17 mouse cellular contexts compared by ENCODE assay signal in genomic region chr6:146984569-146984968, GRCm38 (mm10). TPM values are rescaled to one million over a fixed set of nuclear protein-coding genes. Genes with fewer than 3 reads are reported as not detected.
DNase-seq lines count a peak whose midpoint lies in the region; ATAC-seq and TF ChIP-seq lines count a peak whose summit lies in the region.
"Had no signal": no experiment of that assay in that cellular context is flagged by ENCODE, and none has a peak within 500 bp of the region (broad histone marks: within the 10 kb centered on the region; RNA-seq: fewer than 3 reads in every experiment).

No protein-coding gene starts in this region.

- no peak overlapping the region for H3K27ac ChIP-seq in intestine, embryonic 15.5 days
- no peak overlapping the region for H3K27ac ChIP-seq in intestine, postnatal 0 days (ENCODE audit: low read depth, low read length)
- H3K27ac ChIP-seq in lung, embryonic 14.5 days (ENCODE audit: low read depth) = no peak overlapping the region
- 0 out of 2 replicates have a peak overlapping the region, but pooled peaks have one; percentile 1 for H3K27ac ChIP-seq in limb, embryonic 15.5 days
- H3K27ac ChIP-seq: embryonic facial prominence, embryonic 12.5 days; forebrain, embryonic 15.5 days; hindbrain, embryonic 15.5 days had no signal

- no peak overlapping the region for H3K4me2 ChIP-seq in intestine, embryonic 15.5 days (replicated peaks)
- H3K4me2 ChIP-seq in intestine, postnatal 0 days (replicated peaks; ENCODE audit: low read depth) = no peak overlapping the region
- H3K4me2 ChIP-seq in lung, embryonic 14.5 days = no peak overlapping the region
- no peak overlapping the region for H3K4me2 ChIP-seq in limb, embryonic 15.5 days
- H3K4me2 ChIP-seq: embryonic facial prominence, embryonic 12.5 days; forebrain, embryonic 15.5 days; hindbrain, embryonic 15.5 days had no signal

- H3K4me3 ChIP-seq in intestine, embryonic 15.5 days (replicated peaks) = no peak overlapping the region
- no peak overlapping the region for H3K4me3 ChIP-seq in intestine, postnatal 0 days (ENCODE audit: low read depth, low read length)
- H3K4me3 ChIP-seq in lung, embryonic 14.5 days (ENCODE audit: low read depth, low read length) = no peak overlapping the region
- no peak overlapping the region for H3K4me3 ChIP-seq in limb, embryonic 15.5 days
- H3K4me3 ChIP-seq: embryonic facial prominence, embryonic 12.5 days; forebrain, embryonic 15.5 days; hindbrain, embryonic 15.5 days; myocyte had no signal

- no peak overlapping the region for H3K9ac ChIP-seq in intestine, embryonic 15.5 days
- no peak overlapping the region for H3K9ac ChIP-seq in intestine, postnatal 0 days (ENCODE audit: low read depth, low read length)
- H3K9ac ChIP-seq in lung, embryonic 14.5 days = no peak overlapping the region
- H3K9ac ChIP-seq in limb, embryonic 15.5 days = no peak overlapping the region
- H3K9ac ChIP-seq: embryonic facial prominence, embryonic 12.5 days; forebrain, embryonic 15.5 days; hindbrain, embryonic 15.5 days had no signal

- H3K9me3 ChIP-seq in intestine, embryonic 15.5 days = no peaks in the 10 kb centered on the region
- H3K9me3 ChIP-seq in intestine, postnatal 0 days (ENCODE audit: control insufficient read depth) = no peaks in the 10 kb centered on the region
- H3K9me3 ChIP-seq in lung, embryonic 14.5 days (ENCODE audit: low read depth, low read length) = no peaks in the 10 kb centered on the region
- H3K9me3 ChIP-seq in limb, embryonic 15.5 days = no peaks in the 10 kb centered on the region
- H3K9me3 ChIP-seq: embryonic facial prominence, embryonic 12.5 days; forebrain, embryonic 15.5 days; hindbrain, embryonic 15.5 days had no signal

- WGBS in intestine, embryonic 15.5 days = 66% methylated on average over 3 of the region's 3 CpGs
- 57% methylated on average over 3 of the region's 3 CpGs for WGBS in intestine, postnatal 0 days
- WGBS in lung, embryonic 14.5 days = 72% methylated on average over 3 of the region's 3 CpGs
- 53% methylated on average over 3 of the region's 3 CpGs for WGBS in limb, embryonic 15.5 days

- no peaks in the 10 kb centered on the region for H3K36me3 ChIP-seq in intestine, embryonic 15.5 days
- peaks cover 25% of the 10 kb centered on the region; the same call in 1 of the 2 replicates for H3K36me3 ChIP-seq in intestine, postnatal 0 days (ENCODE audit: control insufficient read depth, insufficient read depth)
- 0 out of 2 replicates have a peak, but pooled peaks cover 4% of the 10 kb centered on the region for H3K36me3 ChIP-seq in lung, embryonic 14.5 days (ENCODE audit: insufficient read depth)
- H3K36me3 ChIP-seq in limb, embryonic 15.5 days = no peaks in the 10 kb centered on the region; the same call in 1 of the 2 replicates
- H3K36me3 ChIP-seq: embryonic facial prominence, embryonic 12.5 days; forebrain, embryonic 15.5 days; hindbrain, embryonic 15.5 days had no signal

- peak; percentile 33 for DNase-seq in embryo, embryonic 11 days
- DNase-seq in embryo, embryonic 9.5 days (ENCODE audit: extremely low spot score) = no peak
- peak; percentile 36 for DNase-seq in lung, embryonic 14.5 days
- no peak for DNase-seq in lung, postnatal 36 days
- no peak for DNase-seq in adrenal gland, adult (ENCODE audit: inconsistent age in 2 of 2, low spot score in 1 of 2)
- DNase-seq: cerebellum, adult 11-12 months; gastrocnemius, postnatal 36 days; kidney, adult 9 months; lung, adult 18-20 months had no signal

- 0 out of 2 replicates have a peak, but pooled peaks have one; percentile 18 for ATAC-seq in intestine, embryonic 15.5 days
- no peak for ATAC-seq in intestine, postnatal 0 days
- no peak for ATAC-seq in lung, embryonic 14.5 days (ENCODE audit: insufficient read depth)
- no peak for ATAC-seq in limb, embryonic 15.5 days (ENCODE audit: insufficient number of reproducible peaks, low FRiP score, low TSS enrichment, low read depth)
- ATAC-seq: forebrain, embryonic 15.5 days had no signal

- peaks cover 6% of the 10 kb centered on the region for H3K4me1 ChIP-seq in intestine, embryonic 15.5 days (replicated peaks)
- H3K4me1 ChIP-seq in intestine, postnatal 0 days (replicated peaks; ENCODE audit: control insufficient read depth, insufficient read depth, low read length) = no peaks in the 10 kb centered on the region
- H3K4me1 ChIP-seq in lung, embryonic 14.5 days (ENCODE audit: insufficient read depth) = no peaks in the 10 kb centered on the region
- H3K4me1 ChIP-seq in limb, embryonic 15.5 days = peaks cover 11% of the 10 kb centered on the region
- H3K4me1 ChIP-seq: embryonic facial prominence, embryonic 12.5 days; hindbrain, embryonic 15.5 days had no signal

- no peak for TF ChIP-seq CTCF in intestine, postnatal 0 days (IDR thresholded peaks at IDR 0.05; ENCODE audit: low read depth)
- TF ChIP-seq CTCF in lung, embryonic 14.5 days (IDR thresholded peaks at IDR 0.05; ENCODE audit: low read depth) = no peak

- no peaks in the 10 kb centered on the region for H3K27me3 ChIP-seq in intestine, embryonic 15.5 days (replicated peaks)
- no peaks in the 10 kb centered on the region for H3K27me3 ChIP-seq in intestine, postnatal 0 days (replicated peaks; ENCODE audit: control insufficient read depth, insufficient read depth, low read length)
- no peaks in the 10 kb centered on the region for H3K27me3 ChIP-seq in lung, embryonic 14.5 days (ENCODE audit: insufficient read depth, low read length)
- H3K27me3 ChIP-seq in limb, embryonic 15.5 days = no peaks in the 10 kb centered on the region
- H3K27me3 ChIP-seq: embryonic facial prominence, embryonic 12.5 days; forebrain, embryonic 15.5 days; hindbrain, embryonic 15.5 days had no signal

RNA-seq across cellular contexts. Expression of gene 1700034J05Rik, which starts 30.3 kb away (rescaled TPM):
- polyA plus RNA-seq in intestine, embryonic 15.5 days (2015; fragmentation: Nextera tagmentation; extraction: Ambion mirVana) = 0.10 and 0.21 TPM in 2 replicates
- polyA plus RNA-seq in intestine, postnatal 0 days (2015; fragmentation: Nextera tagmentation; extraction: Ambion mirVana) = 0.24 TPM in 1 of 2 replicates, not detected in the other
- polyA plus RNA-seq in lung, embryonic 14.5 days (2014; fragmentation: Nextera tagmentation; extraction: Ambion mirVana) = 0.21 and 0.39 TPM in 2 replicates
- 0.13 and 0.16 TPM in 2 replicates for polyA plus RNA-seq in limb, embryonic 15.5 days (2015; fragmentation: Nextera tagmentation; extraction: Ambion mirVana)
- polyA plus RNA-seq: forebrain, embryonic 15.5 days; thymus, postnatal 0 days had no signal

RNA-seq across cellular contexts. Expression of gene Rep15, which starts 47.8 kb away (rescaled TPM):
- polyA plus RNA-seq in intestine, embryonic 15.5 days (2015; fragmentation: Nextera tagmentation; extraction: Ambion mirVana) = 5.7 and 6.7 TPM in 2 replicates
- 10.4 and 11.7 TPM in 2 replicates for polyA plus RNA-seq in intestine, postnatal 0 days (2015; fragmentation: Nextera tagmentation; extraction: Ambion mirVana)
- polyA plus RNA-seq in lung, embryonic 14.5 days (2014; fragmentation: Nextera tagmentation; extraction: Ambion mirVana) = 1.1 TPM in 2 replicates
- polyA plus RNA-seq in limb, embryonic 15.5 days (2015; fragmentation: Nextera tagmentation; extraction: Ambion mirVana) = 0.98 and 1.2 TPM in 2 replicates

RNA-seq across cellular contexts. Expression of gene Mrps35, which starts 58.0 kb away (rescaled TPM):
- 149 and 153 TPM in 2 replicates for polyA plus RNA-seq in intestine, embryonic 15.5 days (2015; fragmentation: Nextera tagmentation; extraction: Ambion mirVana)
- 89.1 and 97.3 TPM in 2 replicates for polyA plus RNA-seq in intestine, postnatal 0 days (2015; fragmentation: Nextera tagmentation; extraction: Ambion mirVana)
- polyA plus RNA-seq in lung, embryonic 14.5 days (2014; fragmentation: Nextera tagmentation; extraction: Ambion mirVana) = 106 and 121 TPM in 2 replicates
- polyA plus RNA-seq in limb, embryonic 15.5 days (2015; fragmentation: Nextera tagmentation; extraction: Ambion mirVana) = 78.9 and 90.0 TPM in 2 replicates

Comparison
In these comparisons a context has a peak if more than half of its experiments do, and no peak if none do; other contexts are left out.
1. DNase-seq: peak in embryo, embryonic 11 days (single experiment) and lung, embryonic 14.5 days (single experiment); none in embryo, embryonic 9.5 days (single experiment), lung, postnatal 36 days (single experiment) and adrenal gland, adult (0 of 2).